Mouse (Mus musculus): ENCODE measurements around the gene Kcnh7.

- TF ChIP-seq CTCF (IDR thresholded peaks at IDR 0.05; ENCODE audit: control insufficient read depth, insufficient read depth, insufficient read length): no peak
- TF ChIP-seq CEBPB (IDR thresholded peaks at IDR 0.05; ENCODE audit: low read depth): no peak
- no peak for TF ChIP-seq MYOG (IDR thresholded peaks at IDR 0.05; ENCODE audit: control insufficient read depth, extremely low read depth, insufficient read length)
- TF ChIP-seq MYOD1 (IDR thresholded peaks at IDR 0.05; ENCODE audit: control insufficient read depth, insufficient read length, low read depth): no peak
- no peak for TF ChIP-seq USF1 (IDR thresholded peaks at IDR 0.05; ENCODE audit: low read depth)
- no peak for TF ChIP-seq MAX (IDR thresholded peaks at IDR 0.05)
- no peak for TF ChIP-seq FOSL1 (IDR thresholded peaks at IDR 0.05; ENCODE audit: insufficient read depth, low read length, poor library complexity, severe bottlenecking)
Observed at GRCm38 (mm10) chr2:63039718-63040117, 144.4 kb downstream of the Kcnh7 start.

Data from C2C12 (cell line).